Mouse (Mus musculus): ENCODE data around the gene Pcbp3.

Pcbp3 gene

DNA sequence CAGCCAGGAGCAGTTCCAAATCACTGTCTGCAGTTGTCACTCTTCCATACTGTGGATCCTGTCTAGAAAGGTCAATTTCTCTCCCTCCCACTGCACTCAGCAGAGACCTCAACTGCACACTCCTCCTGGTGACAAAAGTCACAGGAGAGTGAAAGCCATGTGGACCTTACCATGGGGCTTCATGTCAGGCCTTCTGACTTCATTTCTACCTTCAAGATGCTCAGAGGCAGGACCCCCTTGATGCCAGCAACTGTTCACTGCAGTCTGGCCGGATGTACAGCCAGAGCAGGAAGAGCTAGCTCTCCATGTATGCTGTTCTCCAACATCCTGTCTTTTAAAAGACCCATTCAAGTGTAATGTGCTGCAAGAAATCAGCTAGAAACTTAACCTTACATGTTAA lies 29.9 kb downstream of the Pcbp3 start:
- intact Hi-C loops (cut with DNase I), result no loop called here

DNA sequence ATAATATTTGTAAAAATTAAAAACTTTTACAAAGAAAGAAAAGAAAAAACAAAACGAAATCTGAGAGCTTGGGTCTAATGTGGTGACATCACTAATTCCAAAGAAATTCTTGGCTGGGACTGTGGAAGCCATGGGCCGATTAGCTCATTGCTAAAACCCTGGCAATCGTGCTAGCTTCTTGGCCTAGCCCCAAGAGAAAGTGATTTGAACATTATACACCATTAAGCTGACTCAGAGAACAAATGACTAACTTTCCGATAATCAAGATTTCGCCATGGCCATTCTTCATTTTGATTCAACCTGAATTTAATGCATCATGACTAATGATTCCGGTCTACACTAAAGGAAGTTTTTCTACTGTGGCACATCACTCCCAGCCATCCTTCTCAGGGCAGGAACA lies 30.6 kb downstream of the Pcbp3 start:
- intact Hi-C loops (cut with DNase I), result no loop called here

DNA sequence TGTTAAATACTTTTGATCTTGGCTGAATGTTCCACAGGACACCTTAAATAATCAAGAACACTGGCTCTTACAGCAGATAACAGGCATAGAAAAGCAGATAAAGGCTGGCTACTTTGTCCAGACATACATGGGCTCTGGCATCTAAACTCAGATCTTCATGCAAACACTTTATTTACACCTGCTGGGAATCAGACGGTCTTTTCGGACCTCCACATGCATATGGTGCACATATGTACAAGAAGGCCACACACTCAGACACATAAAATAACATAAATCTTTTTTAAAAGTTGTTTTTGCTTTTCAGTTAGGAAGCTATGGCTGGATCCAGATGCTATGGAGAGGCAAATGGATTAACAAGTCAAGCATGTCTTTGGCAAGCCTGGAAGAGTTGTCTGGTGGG lies 37.2 kb downstream of the Pcbp3 start:
- intact Hi-C loops (cut with DNase I), result no loop called here

DNA sequence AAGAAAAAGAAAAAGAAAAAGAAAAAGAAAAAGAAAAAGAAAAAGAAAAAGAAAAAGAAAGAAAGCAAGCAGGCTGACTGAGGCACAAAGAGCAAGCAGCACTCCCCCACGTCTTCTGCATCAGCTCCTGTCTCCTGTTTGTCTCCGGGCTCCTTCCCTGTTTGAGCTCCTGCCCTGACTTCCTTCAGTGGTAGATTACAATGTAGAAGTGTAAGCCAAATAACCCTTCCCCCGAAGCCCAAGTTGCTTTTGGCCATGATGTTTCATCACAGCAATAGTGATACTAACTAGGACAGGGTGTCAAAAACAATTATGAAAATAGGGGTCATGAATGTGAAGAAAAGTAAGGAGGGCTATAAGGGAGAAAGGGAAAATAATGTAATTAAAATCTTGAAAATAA lies 43.6 kb downstream of the Pcbp3 start:
- intact Hi-C loops (cut with DNase I), result no loop called here

DNA sequence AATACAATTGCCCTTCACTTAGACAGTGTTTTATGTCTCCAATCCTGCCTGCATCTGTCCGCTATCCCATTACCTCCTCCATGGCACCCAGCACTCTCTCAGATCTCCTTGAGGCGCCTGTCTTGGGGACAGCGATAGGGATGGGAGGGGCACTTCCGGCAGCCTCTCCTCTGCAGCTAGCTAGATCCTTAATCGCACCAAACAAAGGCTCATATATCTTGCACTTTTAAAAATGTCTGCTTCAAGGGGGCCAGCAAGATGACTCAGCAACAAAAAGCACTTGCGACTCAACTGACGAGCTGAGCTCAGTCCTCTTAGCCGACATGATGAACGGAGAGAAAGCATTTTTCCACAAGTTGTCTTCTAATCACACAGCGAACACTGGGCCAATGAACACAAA lies 55.3 kb downstream of the Pcbp3 start:
- intact Hi-C loops (cut with DNase I), result no loop called here

DNA sequence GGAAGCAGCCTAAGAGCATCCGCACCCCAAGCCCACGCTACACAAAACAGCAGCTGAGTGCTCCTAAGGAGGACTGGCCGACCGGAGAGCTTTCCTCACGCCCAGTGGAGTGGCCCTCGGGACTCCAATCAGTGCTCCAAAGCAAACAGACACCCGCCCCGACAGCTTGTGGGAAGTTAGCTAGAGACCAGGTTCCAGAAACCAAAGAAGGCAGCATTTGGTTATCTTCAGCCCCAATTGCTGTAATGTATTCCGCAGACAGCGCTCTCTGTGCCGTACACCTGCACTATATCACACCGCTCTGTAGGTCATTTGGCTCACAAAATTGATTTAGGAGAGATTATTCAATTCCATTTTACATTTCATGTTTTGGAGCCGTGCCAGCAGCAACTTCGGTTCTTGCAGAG lies 55.7 kb downstream of the Pcbp3 start:
- intact Hi-C loops (cut with DNase I), result no loop called here

DNA sequence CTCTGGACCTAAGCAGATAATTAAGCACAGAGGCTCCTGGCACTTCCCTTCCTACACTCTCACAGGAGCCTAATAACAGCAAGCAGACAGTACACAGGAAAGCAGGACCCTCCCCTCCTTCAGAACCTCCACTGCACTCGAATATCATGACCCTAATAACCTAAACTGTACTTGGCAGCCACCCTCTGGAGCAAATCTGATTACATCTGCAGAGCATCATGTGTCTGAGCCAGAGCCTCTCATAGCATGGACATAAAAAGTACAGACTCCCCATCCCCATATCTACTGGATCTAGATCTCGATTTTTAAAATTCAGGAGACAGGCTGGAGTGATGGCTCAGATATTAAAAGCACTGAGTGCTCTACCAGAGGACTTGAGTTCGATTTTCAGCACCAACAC lies 58.0 kb downstream of the Pcbp3 start:
- intact Hi-C loops (cut with DNase I), result no loop called here

DNA sequence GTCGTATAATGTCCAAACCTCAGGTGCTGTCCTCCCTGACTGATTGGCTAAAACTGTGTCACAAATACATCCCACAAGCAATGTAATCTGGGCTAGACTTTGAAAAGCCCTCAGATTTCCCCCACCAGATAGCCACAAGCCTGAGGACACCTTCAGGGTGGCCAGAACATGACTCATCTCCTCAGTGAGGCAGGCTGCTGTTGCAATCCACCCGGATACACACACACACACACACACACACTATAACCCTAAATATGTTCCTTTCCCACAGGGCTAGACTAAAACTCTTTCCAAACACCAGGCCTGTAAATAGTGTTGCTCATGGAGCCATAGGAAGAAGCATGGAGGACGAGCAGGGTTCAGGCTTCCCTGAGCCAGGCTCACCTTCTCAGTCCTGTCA lies 58.6 kb downstream of the Pcbp3 start:
- intact Hi-C loops (cut with DNase I), result no loop called here

DNA sequence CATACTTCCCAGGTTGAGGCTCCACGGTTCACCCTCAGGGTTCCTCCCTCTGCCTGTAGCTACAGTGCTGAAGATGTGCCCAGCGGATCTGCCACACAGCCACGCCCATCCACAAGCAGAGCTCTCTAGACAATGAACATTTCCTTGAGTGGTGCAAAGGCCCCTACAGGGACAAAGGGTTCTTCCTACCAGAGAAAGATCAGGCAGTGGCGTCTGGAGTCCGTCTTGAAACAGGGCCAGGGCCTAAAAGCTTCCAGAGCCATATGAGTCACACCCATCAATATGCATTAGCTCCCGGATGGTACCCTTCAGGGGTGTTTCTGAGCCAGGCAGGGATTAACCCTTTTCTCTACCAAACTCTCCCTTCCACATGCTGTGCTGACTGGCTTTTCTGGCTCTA lies 59.1 kb downstream of the Pcbp3 start:
- intact Hi-C loops (cut with DNase I), result no loop called here

DNA sequence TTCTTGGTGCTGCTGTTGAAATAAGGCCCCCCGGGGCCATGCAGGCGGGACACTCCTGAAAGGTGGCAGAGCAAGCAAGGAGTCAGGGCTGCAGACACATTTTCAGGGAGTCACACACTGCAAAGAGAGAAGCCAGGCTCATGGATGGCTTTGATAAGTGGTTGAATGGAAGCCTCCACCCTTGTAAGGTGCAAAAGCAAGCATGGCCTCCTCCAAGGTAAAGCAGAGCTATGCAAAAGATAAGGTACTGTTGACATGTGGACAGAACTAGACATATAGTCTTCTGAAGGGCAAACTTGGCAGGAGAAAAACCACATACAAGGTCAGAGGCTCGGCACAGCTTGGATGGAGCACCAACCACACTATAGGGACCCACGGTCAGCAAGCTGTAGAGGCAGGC lies 63.3 kb downstream of the Pcbp3 start:
- intact Hi-C loops (cut with DNase I), result no loop called here

DNA sequence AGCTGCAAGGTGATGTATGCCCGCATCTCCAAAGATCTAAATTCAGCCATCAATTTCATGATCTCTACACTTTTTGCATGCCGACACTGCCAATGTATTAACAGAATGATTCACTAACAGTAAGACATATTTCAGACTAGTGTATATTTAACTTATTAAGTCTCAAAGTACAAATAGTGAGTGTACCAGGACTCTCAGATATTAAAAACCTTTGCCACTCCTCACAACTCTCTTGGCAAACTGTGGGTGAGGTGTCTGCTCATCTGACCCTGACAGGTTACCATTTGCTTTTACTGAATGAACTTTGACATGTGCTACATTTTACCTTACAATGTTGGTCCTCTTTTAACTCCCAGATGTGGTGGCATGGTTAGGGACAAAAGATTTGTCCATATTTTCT lies 70.2 kb downstream of the Pcbp3 start:
- intact Hi-C loops (cut with DNase I), result no loop called here

DNA sequence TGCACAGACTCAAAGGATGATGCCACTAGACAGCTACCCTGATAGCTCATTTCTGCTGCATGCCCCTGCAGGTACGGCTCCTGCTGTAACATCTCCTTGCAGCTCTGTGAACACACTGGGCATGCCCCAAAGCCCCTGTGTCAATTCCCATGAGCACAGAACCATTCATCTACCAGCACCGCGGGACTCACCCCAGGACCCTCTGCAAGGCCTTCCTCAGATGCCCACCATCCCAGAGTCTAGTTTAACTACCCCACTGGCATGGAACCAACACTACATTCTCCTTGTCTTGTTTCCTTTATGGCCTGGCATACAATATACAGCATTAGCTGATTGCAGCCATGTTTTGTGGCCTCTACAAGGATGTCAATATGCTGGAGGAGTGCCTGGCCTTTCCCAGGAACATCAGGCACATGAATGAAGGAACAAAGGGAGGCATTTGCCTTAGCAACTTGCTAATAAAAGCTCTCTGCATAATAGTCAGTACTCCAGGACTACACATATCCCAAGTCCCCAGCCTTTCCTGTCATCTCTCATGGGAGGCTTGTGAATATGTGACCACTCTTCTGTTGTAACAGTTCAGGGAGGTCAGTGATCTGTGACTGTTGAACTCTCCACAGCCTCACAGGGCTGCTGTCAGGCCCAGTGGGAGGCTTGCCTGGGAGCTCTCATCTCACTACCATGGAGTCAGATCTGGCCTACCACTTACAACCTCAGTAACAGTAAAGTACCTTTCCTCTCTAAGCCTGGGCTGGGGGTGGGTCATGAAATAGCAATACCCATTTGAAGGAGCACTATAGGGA lies 78.0 kb downstream of the Pcbp3 start:
- intact Hi-C loops (cut with DNase I), result no loop called here

DNA sequence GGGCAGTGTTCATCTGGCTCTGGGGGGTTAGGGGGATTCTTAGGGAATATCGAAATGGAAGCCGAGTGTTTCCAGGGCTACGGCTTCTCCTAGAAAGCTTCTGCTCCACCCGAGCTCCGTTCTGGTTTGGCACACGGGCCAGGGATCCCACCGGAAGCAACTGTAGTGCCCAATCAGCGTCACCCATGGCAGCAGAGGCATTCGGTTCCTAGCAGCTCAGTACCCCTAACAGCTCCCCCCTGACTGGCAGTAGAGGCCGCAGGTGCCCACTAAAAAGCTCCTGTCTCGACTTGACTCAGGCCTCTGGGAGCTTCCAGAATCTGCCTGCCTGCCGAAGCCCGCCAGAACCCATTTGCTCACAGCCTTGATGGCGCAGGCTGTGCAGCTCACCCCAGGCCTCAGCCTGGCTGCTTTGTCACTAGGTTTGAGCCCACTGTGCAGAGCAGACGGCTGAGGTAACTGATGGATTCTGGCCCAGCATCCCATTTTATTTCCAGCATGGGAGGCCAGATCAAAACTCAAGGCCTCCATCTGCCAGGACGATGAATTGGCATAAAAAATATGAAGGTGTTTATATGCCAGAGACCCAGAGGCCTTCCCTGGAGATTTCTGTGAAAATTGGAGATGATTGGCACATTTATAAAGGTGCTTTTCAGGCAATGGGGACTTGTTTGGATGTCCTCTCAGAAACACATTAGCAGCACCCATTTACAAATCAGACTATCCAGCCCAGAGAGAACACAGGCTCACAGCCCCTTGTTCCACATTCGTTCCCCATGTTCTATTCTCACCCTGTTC lies 78.8 kb downstream of the Pcbp3 start:
- intact Hi-C loops (cut with DNase I), result no loop called here

DNA sequence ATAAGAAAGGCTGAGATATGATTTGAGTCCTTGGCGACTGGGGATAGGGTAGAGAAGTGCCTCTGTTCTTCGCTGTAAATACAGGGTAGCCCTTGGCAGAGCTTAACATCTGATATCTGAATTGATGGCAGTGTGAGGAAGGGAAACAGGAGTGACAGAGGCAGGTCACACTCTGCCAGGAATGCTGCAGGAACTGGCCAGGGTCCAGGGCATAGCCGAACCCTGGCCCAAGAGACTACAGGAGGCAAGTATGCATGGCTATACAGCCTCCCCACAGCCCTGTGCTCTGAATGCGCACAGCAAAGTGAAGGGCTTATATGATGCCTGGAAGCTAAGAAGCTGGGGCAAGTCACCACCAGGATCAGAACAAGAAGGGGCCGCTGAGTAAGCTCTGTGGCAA lies 79.8 kb downstream of the Pcbp3 start:
- intact Hi-C loops (cut with DNase I), result no loop called here

DNA sequence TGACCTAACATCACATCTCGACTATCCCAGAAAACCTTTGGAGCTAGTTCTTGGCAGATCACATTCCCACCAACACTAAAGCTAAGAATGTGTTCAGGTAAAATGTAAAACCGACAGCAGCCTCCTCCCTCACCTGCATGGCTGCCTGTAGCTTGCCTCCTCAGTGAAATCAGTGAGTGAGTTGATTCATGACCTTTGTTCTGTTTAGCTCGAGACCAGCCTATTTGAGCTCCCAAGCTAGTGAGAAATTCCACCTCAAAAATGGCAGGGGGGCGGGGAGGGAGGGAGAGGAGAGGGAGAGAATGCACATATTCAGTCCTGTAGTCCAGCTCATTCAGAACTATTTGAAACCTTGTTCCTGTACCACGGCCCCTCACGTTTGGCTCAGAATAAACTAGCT lies 86.4 kb downstream of the Pcbp3 start:
- intact Hi-C loops (cut with DNase I), result no loop called here

DNA sequence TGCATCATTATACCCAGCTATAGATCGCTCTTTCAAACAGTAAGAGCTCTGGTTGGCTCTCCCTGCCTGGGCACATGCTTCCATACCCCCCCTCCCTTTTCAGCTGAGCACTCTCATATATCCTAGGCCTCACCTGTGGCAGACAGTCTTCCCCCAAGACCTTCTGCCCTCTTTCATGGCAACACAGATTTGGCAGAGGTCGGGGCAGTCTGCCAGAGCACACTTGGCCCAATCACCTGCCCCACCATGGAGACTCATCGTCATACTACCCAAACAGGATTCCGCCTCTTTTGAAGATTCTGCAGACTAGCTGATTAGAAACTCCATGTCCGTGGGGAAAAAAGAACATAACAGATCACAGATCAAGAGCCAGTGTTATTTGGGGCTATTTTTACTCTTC lies 86.8 kb downstream of the Pcbp3 start:
- intact Hi-C loops (cut with DNase I), result no loop called here

DNA sequence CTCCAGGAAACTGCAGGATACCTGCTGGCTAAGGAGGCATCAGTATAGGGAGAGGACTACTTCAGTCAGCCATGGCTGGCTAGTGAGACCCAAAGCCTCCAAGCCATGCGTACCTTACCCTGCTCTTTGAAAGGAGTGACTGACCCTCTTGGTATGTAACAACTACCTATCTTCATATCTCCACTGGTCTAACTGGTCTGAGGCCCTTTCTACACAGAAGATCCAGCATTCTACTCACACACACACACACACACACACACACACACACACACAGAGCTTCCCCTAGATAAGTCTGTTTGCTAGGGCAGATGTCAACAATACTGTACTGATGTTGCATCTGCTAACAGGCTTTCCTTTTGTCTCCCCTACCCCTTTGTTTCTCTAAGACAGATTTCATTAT lies 87.3 kb downstream of the Pcbp3 start:
- intact Hi-C loops (cut with DNase I), result no loop called here

DNA sequence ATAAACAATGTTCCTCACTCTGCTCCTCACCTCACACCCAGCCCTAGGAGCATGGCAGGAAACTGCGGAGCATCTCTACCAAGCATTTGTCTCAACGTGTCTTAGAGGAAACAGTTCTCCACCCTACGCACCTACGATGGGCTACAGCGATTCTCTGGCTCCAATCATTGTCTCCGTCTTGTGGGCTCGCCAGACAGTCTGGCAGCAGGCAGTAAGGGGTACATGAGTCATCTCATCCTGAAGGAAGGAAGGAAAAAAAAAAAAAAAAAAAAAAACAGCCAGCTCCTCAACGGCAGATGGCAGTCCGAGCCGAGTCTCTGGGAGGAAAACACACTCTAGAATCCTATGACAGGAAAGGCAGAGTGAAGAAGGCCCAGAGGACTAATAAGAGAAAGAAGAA lies 87.7 kb downstream of the Pcbp3 start:
- intact Hi-C loops (cut with DNase I), result no loop called here

DNA sequence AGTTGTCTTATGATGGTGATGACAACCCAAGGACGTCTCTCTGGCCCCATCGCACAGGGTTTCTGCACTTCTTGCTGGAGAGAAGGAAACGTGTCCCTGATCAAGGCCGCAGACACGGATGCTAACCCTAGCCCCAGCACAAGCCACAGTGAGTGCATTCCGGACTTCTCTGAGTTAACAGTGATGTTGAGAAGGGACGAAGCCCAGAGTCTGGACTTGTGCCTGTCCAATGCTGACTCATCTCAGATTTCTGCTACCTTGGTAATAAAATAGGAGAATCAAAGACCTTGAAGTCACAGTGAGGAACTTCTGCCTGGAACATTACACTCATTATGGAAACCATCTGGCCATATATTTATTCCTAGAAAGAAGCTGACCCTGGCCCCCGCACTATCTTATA lies 89.0 kb downstream of the Pcbp3 start:
- intact Hi-C loops (cut with DNase I), result no loop called here

DNA sequence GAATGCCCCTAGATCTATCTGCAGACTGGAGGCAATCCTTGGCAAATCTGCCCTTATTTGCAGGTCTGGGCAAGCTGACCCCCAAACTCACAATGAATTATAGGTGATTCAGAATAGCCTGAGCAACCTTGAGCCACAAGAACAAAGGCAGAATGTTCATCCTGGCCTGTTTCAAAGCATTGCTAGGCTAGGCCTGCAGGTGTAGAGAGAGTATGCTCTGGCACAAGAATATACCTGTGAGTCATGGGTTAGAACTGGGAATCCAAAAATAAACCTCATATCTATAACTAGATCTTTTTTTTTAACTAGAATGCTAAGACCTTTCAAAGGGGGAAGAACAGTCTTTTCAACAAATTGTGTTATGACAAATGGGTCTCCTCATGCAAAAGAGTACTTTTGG lies 95.8 kb downstream of the Pcbp3 start:
- intact Hi-C loops (cut with DNase I), result no loop called here

DNA sequence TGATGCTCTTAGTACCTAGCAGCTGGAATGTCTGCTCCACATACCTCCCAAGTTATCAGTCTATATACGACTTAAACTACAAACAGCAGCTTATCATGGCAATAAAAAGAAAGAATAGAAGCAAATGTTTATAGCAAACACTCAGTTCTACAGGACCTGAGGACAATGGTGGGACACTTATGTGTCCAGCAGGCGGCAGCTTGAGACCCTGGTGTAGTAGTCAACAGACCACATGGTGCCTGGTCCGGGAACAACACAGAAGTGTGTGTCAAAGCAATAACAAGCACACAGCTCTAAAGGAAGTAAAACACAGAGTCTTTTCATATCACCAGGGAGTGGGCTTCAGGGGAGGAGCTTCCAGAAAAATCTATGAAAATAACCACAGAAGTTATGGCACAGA lies 100.7 kb downstream of the Pcbp3 start:
- intact Hi-C loops (cut with DNase I), result no loop called here

DNA sequence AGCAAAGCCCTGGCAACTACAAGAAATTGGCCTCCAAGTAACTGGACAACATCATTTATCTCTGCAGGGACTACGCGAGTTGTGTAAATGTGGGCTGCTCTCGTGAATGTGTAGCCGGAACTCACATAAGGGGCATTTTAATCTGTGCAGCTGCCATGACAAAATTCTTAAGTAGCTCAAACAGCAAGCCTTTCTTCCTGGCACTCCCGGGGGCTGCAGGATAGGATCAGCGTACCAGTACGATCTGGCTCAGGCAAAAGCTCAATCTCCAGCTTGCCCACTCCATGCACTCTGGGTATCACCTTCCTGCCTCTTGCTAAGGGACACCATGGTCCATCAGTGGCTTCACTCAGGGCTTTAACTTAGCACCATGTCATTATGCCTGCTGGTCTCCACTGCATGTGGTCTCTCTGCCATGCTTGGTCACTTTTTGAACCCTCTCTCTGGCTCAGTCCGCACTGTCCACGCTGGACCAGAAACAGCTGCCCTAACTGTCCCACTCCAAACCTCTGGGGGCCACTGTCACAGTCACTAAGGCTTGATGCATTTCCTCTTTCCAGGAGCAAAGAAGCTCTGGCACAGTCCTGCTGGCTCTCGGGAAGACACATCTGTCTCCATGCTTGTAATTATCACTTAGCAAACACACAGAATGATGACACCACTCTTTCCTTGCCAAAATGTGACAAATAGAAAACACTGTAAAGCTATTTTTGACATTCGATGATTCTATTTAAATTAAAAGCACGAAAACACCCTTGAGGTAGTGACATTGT lies 102.1 kb downstream of the Pcbp3 start:
- intact Hi-C loops (cut with DNase I), result no loop called here

Data from adrenal gland (tissue).